Mouse (Mus musculus): ENCODE measurements around the gene Trpc1. TPM values are rescaled to one million over a fixed set of nuclear protein-coding genes. Genes with fewer than 3 reads are reported as not detected.

Trpc1 gene
- polyA plus RNA-seq, 1 experiment from 2014 or later = 1.8 TPM

DNA sequence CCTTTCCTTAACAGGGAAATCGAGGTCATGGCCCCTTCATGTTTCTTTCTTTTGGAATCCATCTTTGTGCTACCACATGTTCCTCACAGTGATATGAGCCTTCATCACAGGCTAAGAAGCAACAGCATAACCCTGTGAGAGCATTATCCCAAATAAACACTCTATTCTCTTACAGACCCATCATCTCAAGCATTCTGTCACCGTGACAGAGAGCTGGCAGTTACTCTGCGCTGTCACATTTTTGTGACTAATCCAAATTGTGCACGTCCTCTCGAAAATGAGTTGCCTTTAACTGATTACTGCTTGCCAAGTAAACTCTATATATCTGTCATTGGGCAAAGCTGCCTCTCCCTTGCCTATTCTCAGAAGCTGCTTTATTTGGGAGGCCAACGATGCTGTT lies 84.3 kb downstream of the Trpc1 start:
- Histone ChIP-seq H3K36me3 (ENCODE audit: control insufficient read depth, insufficient read depth) (no peaks in the 10 kb centered on the region), H3K9ac (ENCODE audit: low read depth, low read length) (no peak overlapping the region), H3K27ac (ENCODE audit: low read depth, low read length) (no peak overlapping the region), H3K4me3 (ENCODE audit: low read depth, low read length) (no peak overlapping the region), H3K27me3 (replicated peaks; ENCODE audit: control insufficient read depth, insufficient read depth, low read length) (no peaks in the 10 kb centered on the region), H3K4me2 (replicated peaks; ENCODE audit: low read depth) (no peak overlapping the region), H3K9me3 (ENCODE audit: control insufficient read depth) (no peaks in the 10 kb centered on the region), H3K4me1 (replicated peaks; ENCODE audit: control insufficient read depth, insufficient read depth, low read length) (no peaks in the 10 kb centered on the region)
- 79% methylated on average over 6 of the region's 6 CpGs for WGBS
- TF ChIP-seq CTCF (IDR thresholded peaks at IDR 0.05; ENCODE audit: low read depth) = no peak
- no peak for ATAC-seq

GRCm38 (mm10) chr9:95664290-95664989 lies 85.7 kb downstream of the Trpc1 start:
- ATAC-seq = no peak
- Histone ChIP-seq H3K27ac (ENCODE audit: low read depth, low read length) (no peak overlapping the region), H3K27me3 (replicated peaks; ENCODE audit: control insufficient read depth, insufficient read depth, low read length) (no peaks in the 10 kb centered on the region), H3K4me3 (ENCODE audit: low read depth, low read length) (no peak overlapping the region), H3K9ac (ENCODE audit: low read depth, low read length) (no peak overlapping the region), H3K4me2 (replicated peaks; ENCODE audit: low read depth) (no peak overlapping the region), H3K9me3 (ENCODE audit: control insufficient read depth) (no peaks in the 10 kb centered on the region), H3K36me3 (ENCODE audit: control insufficient read depth, insufficient read depth) (no peaks in the 10 kb centered on the region), H3K4me1 (replicated peaks; ENCODE audit: control insufficient read depth, insufficient read depth, low read length) (no peaks in the 10 kb centered on the region)
- WGBS = 60% methylated on average over 10 of the region's 10 CpGs
- TF ChIP-seq CTCF (IDR thresholded peaks at IDR 0.05; ENCODE audit: low read depth) = no peak

DNA sequence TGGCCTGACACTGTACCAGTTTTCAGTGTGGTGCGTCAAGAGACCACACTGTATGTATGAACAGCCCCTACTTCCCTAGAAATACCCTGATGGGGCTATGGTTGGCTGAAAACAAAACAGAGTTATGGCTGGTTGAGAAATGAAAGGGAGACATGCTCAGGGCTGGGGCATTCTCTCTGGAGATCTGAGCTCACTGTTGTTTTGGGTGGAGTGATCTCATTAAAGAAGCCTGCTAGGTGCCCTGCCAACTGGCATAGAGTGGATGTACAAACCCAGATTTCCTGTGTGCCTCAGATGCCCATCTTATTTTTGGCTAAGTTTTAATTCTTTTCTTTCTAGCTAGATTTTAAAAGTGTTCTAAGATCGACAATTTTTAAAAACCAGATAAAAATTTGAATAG lies 92.2 kb downstream of the Trpc1 start:
- no peak for ATAC-seq

More for the DNA sequence above, 92.2 kb downstream of the Trpc1 start:
- no peaks in the 10 kb centered on the region for H3K27me3 ChIP-seq (replicated peaks; ENCODE audit: control insufficient read depth, insufficient read depth, low read length)
- H3K4me1 ChIP-seq (replicated peaks; ENCODE audit: control insufficient read depth, insufficient read depth, low read length) = no peaks in the 10 kb centered on the region
- H3K36me3 ChIP-seq (ENCODE audit: control insufficient read depth, insufficient read depth) = no peaks in the 10 kb centered on the region
- no peak overlapping the region for H3K27ac ChIP-seq (ENCODE audit: low read depth, low read length)
- no peak for TF ChIP-seq CTCF (IDR thresholded peaks at IDR 0.05; ENCODE audit: low read depth)
- 91% methylated on average over 2 of the region's 2 CpGs for WGBS
- no peaks in the 10 kb centered on the region for H3K9me3 ChIP-seq (ENCODE audit: control insufficient read depth)
- H3K9ac ChIP-seq (ENCODE audit: low read depth, low read length) = no peak overlapping the region
- H3K4me2 ChIP-seq (replicated peaks; ENCODE audit: low read depth) = no peak overlapping the region
- no peak overlapping the region for H3K4me3 ChIP-seq (ENCODE audit: low read depth, low read length)

Other genes with a start within 250 kb of the Trpc1 start
- gene U2surp, start 238.4 kb downstream of the Trpc1 start, polyA plus RNA-seq (2015; fragmentation: Nextera tagmentation; extraction: Ambion mirVana) = 97.5 and 112 TPM in 2 replicates
- gene Paqr9, start 190.7 kb downstream of the Trpc1 start, polyA plus RNA-seq (2015; fragmentation: Nextera tagmentation; extraction: Ambion mirVana) = 22.1 and 23.2 TPM in 2 replicates
- gene Pcolce2, start 112.8 kb downstream of the Trpc1 start, polyA plus RNA-seq (2015; fragmentation: Nextera tagmentation; extraction: Ambion mirVana) = 0.16 and 0.43 TPM in 2 replicates
- 512 and 547 TPM in 2 replicates for gene Pls1, start 94.9 kb upstream of the Trpc1 start, polyA plus RNA-seq (2015; fragmentation: Nextera tagmentation; extraction: Ambion mirVana)
- gene Atr, start 107.2 kb upstream of the Trpc1 start, polyA plus RNA-seq (2015; fragmentation: Nextera tagmentation; extraction: Ambion mirVana) = 4.3 and 5.0 TPM in 2 replicates
- 7.4 and 10.0 TPM in 2 replicates for gene Xrn1, start 204.4 kb upstream of the Trpc1 start, polyA plus RNA-seq (2015; fragmentation: Nextera tagmentation; extraction: Ambion mirVana)

Data from intestine, postnatal 0 days (tissue).